Mouse (Mus musculus) forebrain, embryonic 13.5 days (tissue): ENCODE measurements at regions not wholly inside any gene's neighbourhood (a gene's known extent, or its start where the extent isn't known, plus 50 kb on each side); places are given as distances from the start of the nearest gene placed in this dataset.

Experiments
- ATAC-seq: fragments of 200-750 bp; cut with Nextera tagmentation; 2 replicates; pipeline ENCODE4 v1.8.0; 2017
- H3K27ac ChIP-seq: fragments of 300-500 bp; sonication (generic); 2 replicates; pipeline ENCODE4 v1.5.1; 2015; ENCODE audit warnings: inconsistent platforms, mild to moderate bottlenecking, moderate library complexity
- H3K27me3 ChIP-seq: fragments of 300-500 bp; sonication (generic); 2 replicates; pipeline ENCODE4 v1.6.1; 2015; ENCODE audit warnings: mild to moderate bottlenecking, inconsistent platforms
- H3K36me3 ChIP-seq: fragments of 300-500 bp; sonication (generic); 2 replicates; pipeline ENCODE4 v1.6.1; 2015; ENCODE audit warnings: mild to moderate bottlenecking, inconsistent platforms; ENCODE audit not compliant: poor library complexity, severe bottlenecking
- H3K4me1 ChIP-seq: fragments of 300-500 bp; sonication (generic); 2 replicates; pipeline ENCODE4 v1.6.1; 2015; ENCODE audit warnings: inconsistent platforms
- H3K4me2 ChIP-seq: fragments of 300-500 bp; sonication (generic); 2 replicates; pipeline ENCODE4 v1.6.1; 2015; ENCODE audit warnings: inconsistent platforms, mild to moderate bottlenecking, moderate library complexity
- H3K4me3 ChIP-seq: fragments of 300-500 bp; sonication (generic); 2 replicates; pipeline ENCODE4 v1.5.1; 2015; ENCODE audit warnings: mild to moderate bottlenecking, inconsistent platforms
- H3K9ac ChIP-seq: fragments of 300-500 bp; sonication (generic); 2 replicates; pipeline ENCODE4 v1.6.1; 2015; ENCODE audit warnings: mild to moderate bottlenecking, inconsistent platforms
- H3K9me3 ChIP-seq: fragments of 300-500 bp; sonication (generic); replicated peaks from 2 replicates; pipeline ENCODE4 v1.6.1; 2016; ENCODE audit warnings: inconsistent platforms
- WGBS: fragments of 180-500 bp; shearing (Covaris S2); methylation state at CpG from one replicate; pipeline ENCODE4 v1.1.7; 2015; 5-methylcytosine and 5-hydroxymethylcytosine counted together

GRCm38 (mm10) chr4:24415048-24415447, 81.2 kb upstream of the Mms22l start:
- Histone ChIP-seq H3K4me2 (no peak overlapping the region), H3K9me3 (no peaks in the 10 kb centered on the region), H3K9ac (no peak overlapping the region), H3K27ac (no peak overlapping the region), H3K4me1 (no peaks in the 10 kb centered on the region), H3K27me3 (no peaks in the 10 kb centered on the region), H3K36me3 (no peaks in the 10 kb centered on the region), H3K4me3 (no peak overlapping the region)
- peak; percentile 30; the same call in 1 of the 2 replicates for ATAC-seq
- 88% methylated on average over 1 of the region's 1 CpGs for WGBS

- Histone ChIP-seq H3K4me2 (peak overlapping the region; percentile 46), H3K36me3 (peaks cover 9% of the 10 kb centered on the region), H3K9ac (peak overlapping the region; percentile 26), H3K4me3 (peak overlapping the region; percentile 41), H3K4me1 (peaks cover 31% of the 10 kb centered on the region), H3K27ac (peak overlapping the region; percentile 85), H3K27me3 (no peaks in the 10 kb centered on the region), H3K9me3 (0 out of 2 replicates have a peak, but pooled peaks cover 4% of the 10 kb centered on the region)
- 4% methylated on average over 8 of the region's 8 CpGs for WGBS
- ATAC-seq: peak; percentile 95
These were observed 66.9 kb upstream of the Mms22l start for GRCm38 (mm10) chr4:24429092-24429928.

GRCm38 (mm10) chr4:24429929-24430752, 66.1 kb upstream of the Mms22l start:
- H3K27me3 ChIP-seq: no peaks in the 10 kb centered on the region
- H3K9ac ChIP-seq: peak overlapping the region; percentile 63
- ATAC-seq: peak; percentile 46
- WGBS: 12% methylated on average over 8 of the region's 8 CpGs
- peak overlapping the region; percentile 41 for H3K4me3 ChIP-seq
- peak overlapping the region; percentile 58 for H3K4me2 ChIP-seq
- peaks cover 31% of the 10 kb centered on the region for H3K4me1 ChIP-seq
- H3K9me3 ChIP-seq: no peaks in the 10 kb centered on the region
- H3K36me3 ChIP-seq: peaks cover 2% of the 10 kb centered on the region
- H3K27ac ChIP-seq: peak overlapping the region; percentile 80

GRCm38 (mm10) chr4:24430753-24431072, 65.5 kb upstream of the Mms22l start:
- H3K9ac ChIP-seq: peak overlapping the region; percentile 63

GRCm38 (mm10) chr4:24437258-24437657, 59.0 kb upstream of the Mms22l start:
- H3K4me2 ChIP-seq: no peak overlapping the region
- no peaks in the 10 kb centered on the region for H3K27me3 ChIP-seq
- H3K9ac ChIP-seq: no peak overlapping the region
- no peak overlapping the region for H3K4me3 ChIP-seq
- no peaks in the 10 kb centered on the region for H3K36me3 ChIP-seq
- H3K27ac ChIP-seq: no peak overlapping the region
- WGBS: 94% methylated on average over 4 of the region's 4 CpGs
- no peaks in the 10 kb centered on the region for H3K4me1 ChIP-seq
- no peaks in the 10 kb centered on the region for H3K9me3 ChIP-seq
- no peak for ATAC-seq

More at GRCm38 (mm10) chr4:24430753-24431072, 65.5 kb upstream of the Mms22l start:
- no peaks in the 10 kb centered on the region for H3K36me3 ChIP-seq
- peaks cover 31% of the 10 kb centered on the region for H3K4me1 ChIP-seq
- peak overlapping the region; percentile 80 for H3K27ac ChIP-seq
- ATAC-seq: peak; percentile 19
- H3K27me3 ChIP-seq: no peaks in the 10 kb centered on the region
- no peaks in the 10 kb centered on the region for H3K9me3 ChIP-seq
- peak overlapping the region; percentile 58 for H3K4me2 ChIP-seq
- peak overlapping the region; percentile 41 for H3K4me3 ChIP-seq
